Mouse (Mus musculus) ES-Bruce4 (cell line): ENCODE data around the gene Gpc6. TPM values are rescaled to one million over a fixed set of nuclear protein-coding genes. Genes with fewer than 3 reads are reported as not detected.

ENCODE experiments used
- H3K27ac ChIP-seq: 2 replicates; pipeline ENCODE4 v1.5.1; 2012; ENCODE audit warnings: low read length, inconsistent platforms; ENCODE audit not compliant: insufficient read depth
- H3K27me3 ChIP-seq: 2 replicates; pipeline ENCODE4 v1.6.1; 2012; ENCODE audit warnings: mild to moderate bottlenecking, low read length, inconsistent platforms; ENCODE audit not compliant: control insufficient read depth, poor library complexity, insufficient read depth, severe bottlenecking
- H3K36me3 ChIP-seq: 2 replicates; pipeline ENCODE4 v1.6.1; 2012; ENCODE audit warnings: inconsistent platforms, mild to moderate bottlenecking, low read length, moderate library complexity; ENCODE audit not compliant: control insufficient read depth, poor library complexity, insufficient read depth, severe bottlenecking
- H3K4me1 ChIP-seq: one replicate; pipeline ENCODE4 v1.8.1; 2011; ENCODE audit warnings: low read length; ENCODE audit not compliant: control insufficient read depth, insufficient read depth
- H3K4me3 ChIP-seq: 2 replicates; pipeline ENCODE4 v1.5.1; 2011; ENCODE audit warnings: low read depth, mild to moderate bottlenecking, low read length
- H3K9ac ChIP-seq: 2 replicates; pipeline ENCODE4 v1.6.1; 2012; ENCODE audit warnings: low read depth, mild to moderate bottlenecking, inconsistent platforms; ENCODE audit not compliant: poor library complexity, severe bottlenecking
- H3K9me3 ChIP-seq: replicated peaks from 2 replicates; pipeline ENCODE4 v1.6.1; 2012; ENCODE audit warnings: mild to moderate bottlenecking, low read length, inconsistent platforms; ENCODE audit not compliant: control insufficient read depth, poor library complexity, insufficient read depth, severe bottlenecking
- CTCF ChIP-seq: IDR thresholded peaks from one replicate; pipeline ENCODE4 v1.8.1; 2011; ENCODE audit warnings: low read depth, low read length
- EP300 ChIP-seq: IDR thresholded peaks from 2 replicates; pipeline ENCODE4 v1.6.1; 2011; ENCODE audit warnings: low read depth, low read length; ENCODE audit not compliant: insufficient read depth
- POLR2A ChIP-seq: IDR thresholded peaks from one replicate; pipeline ENCODE4 v1.8.1; 2011; ENCODE audit warnings: low read length; ENCODE audit not compliant: insufficient read depth
- polyA plus RNA-seq: library from polyadenylated mRNA; stranded (reverse); fragments of >200 nt; gene quantifications from 2 replicates; pipeline ENCODE4 v1.2.4, GENCODE M21; 2011; ENCODE audit warnings: low read depth; ENCODE audit not compliant: missing spikeins, insufficient read depth, insufficient read length

Gene Gpc6
- 4.0 and 4.7 TPM in 2 replicates for polyA plus RNA-seq

DNA sequence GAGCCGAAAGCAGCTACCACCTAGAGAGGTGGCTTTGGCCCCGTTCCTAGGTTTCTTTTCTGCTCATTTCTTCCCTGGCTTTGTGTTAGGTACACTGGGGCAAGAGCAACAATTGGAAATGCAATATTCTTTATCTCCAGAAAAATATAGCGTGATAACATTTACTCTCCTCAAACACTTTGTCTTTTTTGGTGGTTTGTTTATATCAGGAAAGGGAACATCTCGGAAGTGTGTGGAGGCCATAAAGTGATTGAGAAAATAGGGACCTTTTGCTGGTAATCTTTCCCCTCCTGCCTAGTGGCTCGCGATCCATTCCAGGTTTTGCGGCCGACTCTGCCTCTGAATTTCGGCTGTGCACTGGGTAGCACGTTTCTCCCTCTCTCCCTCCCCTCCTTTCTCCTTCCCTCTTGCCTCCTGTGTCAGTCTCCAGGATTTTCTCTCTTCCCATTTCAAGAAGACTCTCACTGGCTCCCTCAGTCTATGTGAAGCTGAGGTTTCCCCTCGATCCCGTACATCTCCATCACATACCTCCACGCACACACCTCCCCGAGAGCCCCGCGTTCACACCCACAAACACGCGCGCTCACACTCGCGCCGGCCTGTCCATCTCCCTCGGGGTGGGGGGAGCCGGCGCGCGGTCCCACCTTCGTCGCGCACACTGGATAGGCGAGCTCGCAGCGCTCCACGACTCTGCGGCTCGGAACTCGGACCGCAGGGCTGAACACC, at the start of gene Gpc6:
TSS of gene Gpc6 (plus strand) at position 440 of the 726 bp plus-strand sequence.
- H3K9ac ChIP-seq = peak within 1 kb of the TSS; percentile 70
- peak within 1 kb of the TSS; percentile 29; the same call in 1 of the 2 replicates for H3K27ac ChIP-seq
- H3K4me3 ChIP-seq = peak within 1 kb of the TSS; percentile 82
- no peaks in the 10 kb centered on the region for H3K9me3 ChIP-seq
- TF ChIP-seq EP300 (peak; percentile 70; the same call in 1 of the 2 replicates), CTCF (no peak)
- H3K36me3 ChIP-seq = no peaks in the 10 kb centered on the region
- no peaks in the 10 kb centered on the region for H3K4me1 ChIP-seq
- peaks cover 1% of the 10 kb centered on the region for H3K27me3 ChIP-seq

DNA sequence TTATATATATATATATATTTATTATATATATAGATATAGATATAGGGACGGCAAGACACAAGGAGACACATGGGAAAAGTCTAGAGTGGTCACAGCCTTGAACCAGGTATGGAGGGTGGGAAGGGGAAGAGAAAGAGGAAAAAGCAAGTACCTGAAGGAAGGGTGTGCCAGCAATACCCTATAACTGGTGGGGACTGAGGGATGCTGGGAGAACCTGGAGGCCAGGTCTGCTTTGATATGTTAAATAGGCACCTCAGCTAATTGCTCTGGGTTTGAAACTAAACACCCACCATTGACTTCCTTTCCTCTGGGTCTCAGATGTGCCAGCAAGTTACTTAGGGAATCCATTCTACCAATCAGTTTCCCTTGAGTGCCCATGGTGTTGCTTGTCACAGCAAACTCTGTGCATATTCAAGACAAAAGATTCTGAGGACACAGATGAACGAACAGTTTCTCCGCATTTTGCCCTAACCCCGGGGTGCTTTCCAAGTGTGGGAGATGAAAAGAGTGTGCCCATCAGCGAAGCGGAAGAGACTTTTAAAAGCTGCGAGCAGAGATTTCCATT, 42.6 kb upstream of the Gpc6 start:
- H3K27ac ChIP-seq = no peak overlapping the region
- H3K4me1 ChIP-seq = no peaks in the 10 kb centered on the region
- H3K27me3 ChIP-seq = no peaks in the 10 kb centered on the region
- TF ChIP-seq POLR2A = no peak
- no peak for TF ChIP-seq CTCF
- TF ChIP-seq EP300 = no peak
- H3K36me3 ChIP-seq = no peaks in the 10 kb centered on the region
- H3K4me3 ChIP-seq = no peak overlapping the region
- H3K9ac ChIP-seq = no peak overlapping the region
- H3K9me3 ChIP-seq = no peaks in the 10 kb centered on the region

DNA sequence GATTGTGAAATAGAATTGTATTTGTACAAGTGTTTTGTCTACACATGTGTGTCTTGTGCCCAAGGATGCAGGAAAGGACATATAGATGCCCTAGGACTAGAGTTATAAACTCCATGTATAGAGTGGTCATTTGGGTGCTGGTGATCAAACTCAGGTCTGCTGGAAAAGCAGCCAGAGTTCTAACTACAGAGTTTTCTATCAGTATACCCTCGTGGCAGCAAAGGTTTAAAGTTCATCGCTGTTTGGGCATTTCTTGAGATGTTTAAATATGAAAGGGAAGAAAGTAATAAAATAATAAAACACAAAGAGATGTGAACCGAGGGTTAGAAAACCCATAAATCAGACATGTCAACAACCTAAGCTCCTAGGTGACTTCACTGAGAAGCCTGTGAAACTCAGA, 30.8 kb upstream of the Gpc6 start:
- no peaks in the 10 kb centered on the region for H3K27me3 ChIP-seq
- no peak overlapping the region for H3K27ac ChIP-seq
- peaks cover 3% of the 10 kb centered on the region; the same call in 1 of the 2 replicates for H3K9me3 ChIP-seq
- no peaks in the 10 kb centered on the region for H3K4me1 ChIP-seq
- H3K4me3 ChIP-seq = no peak overlapping the region
- no peaks in the 10 kb centered on the region for H3K36me3 ChIP-seq
- H3K9ac ChIP-seq = no peak overlapping the region
- TF ChIP-seq POLR2A (no peak), EP300 (no peak), CTCF (no peak)

DNA sequence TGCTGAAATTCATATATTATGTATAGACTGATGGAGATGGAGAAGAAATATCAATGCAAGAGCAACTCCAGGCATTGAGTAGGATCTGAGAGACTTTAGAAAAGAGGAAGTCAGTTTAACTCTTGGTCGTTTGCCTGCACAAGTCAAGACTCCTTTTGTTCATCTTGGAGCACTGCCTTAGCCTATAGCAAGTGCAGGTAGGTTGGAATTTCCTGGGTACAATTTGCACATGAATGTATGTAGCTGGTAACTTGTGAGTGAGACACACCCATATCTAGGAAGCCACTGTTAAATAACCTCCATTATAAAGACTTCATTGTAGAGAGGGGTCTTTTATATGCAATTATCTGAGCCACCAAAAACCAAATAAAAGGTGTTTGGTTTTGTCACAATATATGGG, 27.1 kb upstream of the Gpc6 start:
- Histone ChIP-seq H3K27ac (no peak overlapping the region; the same call in 1 of the 2 replicates), H3K9me3 (no peaks in the 10 kb centered on the region), H3K27me3 (no peaks in the 10 kb centered on the region), H3K36me3 (no peaks in the 10 kb centered on the region), H3K9ac (no peak overlapping the region), H3K4me1 (no peaks in the 10 kb centered on the region), H3K4me3 (no peak overlapping the region)
- TF ChIP-seq POLR2A (no peak), CTCF (no peak), EP300 (no peak)

DNA sequence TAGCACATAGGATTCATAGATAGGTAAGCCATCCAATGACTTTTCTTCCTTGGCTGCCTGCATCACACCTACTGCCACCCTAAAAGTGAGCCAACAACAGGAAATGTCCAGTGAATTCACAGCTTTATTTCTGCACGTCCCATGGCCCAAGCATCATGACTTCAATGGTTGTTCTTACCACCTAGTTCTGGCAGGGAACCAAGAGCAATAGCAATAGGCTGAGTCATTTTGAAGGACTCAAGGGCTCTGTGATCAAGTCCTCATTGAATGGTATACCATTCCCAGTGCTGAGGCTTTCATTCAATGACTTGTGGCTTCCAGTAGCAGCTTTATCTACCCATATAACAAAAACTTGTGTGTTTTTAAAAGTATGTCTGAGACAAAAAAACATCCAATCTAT, 13.3 kb upstream of the Gpc6 start:
- no peaks in the 10 kb centered on the region for H3K27me3 ChIP-seq
- TF ChIP-seq POLR2A = no peak
- no peak for TF ChIP-seq EP300
- no peak for TF ChIP-seq CTCF
- no peak overlapping the region for H3K9ac ChIP-seq
- no peak overlapping the region for H3K4me3 ChIP-seq
- H3K27ac ChIP-seq = no peak overlapping the region
- H3K4me1 ChIP-seq = no peaks in the 10 kb centered on the region
- H3K9me3 ChIP-seq = no peaks in the 10 kb centered on the region
- no peaks in the 10 kb centered on the region for H3K36me3 ChIP-seq

GRCm38 (mm10) chr14:116916874-116917273, 8.2 kb upstream of the Gpc6 start:
- H3K27ac ChIP-seq = no peak overlapping the region
- no peak overlapping the region for H3K4me3 ChIP-seq
- no peak overlapping the region for H3K9ac ChIP-seq
- no peaks in the 10 kb centered on the region for H3K27me3 ChIP-seq
- no peaks in the 10 kb centered on the region for H3K4me1 ChIP-seq
- H3K9me3 ChIP-seq = no peaks in the 10 kb centered on the region
- no peaks in the 10 kb centered on the region for H3K36me3 ChIP-seq
- TF ChIP-seq EP300 = no peak
- TF ChIP-seq POLR2A = no peak
- TF ChIP-seq CTCF = no peak
